Mouse (Mus musculus) ES-E14 (cell line): ENCODE results near the gene Sumf1.

ENCODE experiments used
- CHD2 ChIP-seq: IDR thresholded peaks from 2 replicates; pipeline ENCODE4 v1.6.1; 2014; ENCODE audit warnings: mild to moderate bottlenecking, low read depth, low read length, inconsistent platforms
- HCFC1 ChIP-seq: IDR thresholded peaks from 2 replicates; pipeline ENCODE4 v1.6.1; 2012; ENCODE audit warnings: low read length, inconsistent platforms, borderline replicate concordance; ENCODE audit not compliant: insufficient read depth
- MAFK ChIP-seq: IDR thresholded peaks from 2 replicates; pipeline ENCODE4 v1.6.1; 2014; ENCODE audit warnings: mild to moderate bottlenecking, low read depth, low read length, inconsistent platforms; ENCODE audit not compliant: insufficient read depth
- ZC3H11A ChIP-seq: IDR thresholded peaks from 2 replicates; pipeline ENCODE4 v1.6.1; 2012; ENCODE audit warnings: low read depth, mild to moderate bottlenecking, inconsistent platforms, low read length, borderline replicate concordance
- ZNF384 ChIP-seq: IDR thresholded peaks from 2 replicates; pipeline ENCODE4 v1.6.1; 2012; ENCODE audit warnings: low read depth, low read length, inconsistent platforms

DNA sequence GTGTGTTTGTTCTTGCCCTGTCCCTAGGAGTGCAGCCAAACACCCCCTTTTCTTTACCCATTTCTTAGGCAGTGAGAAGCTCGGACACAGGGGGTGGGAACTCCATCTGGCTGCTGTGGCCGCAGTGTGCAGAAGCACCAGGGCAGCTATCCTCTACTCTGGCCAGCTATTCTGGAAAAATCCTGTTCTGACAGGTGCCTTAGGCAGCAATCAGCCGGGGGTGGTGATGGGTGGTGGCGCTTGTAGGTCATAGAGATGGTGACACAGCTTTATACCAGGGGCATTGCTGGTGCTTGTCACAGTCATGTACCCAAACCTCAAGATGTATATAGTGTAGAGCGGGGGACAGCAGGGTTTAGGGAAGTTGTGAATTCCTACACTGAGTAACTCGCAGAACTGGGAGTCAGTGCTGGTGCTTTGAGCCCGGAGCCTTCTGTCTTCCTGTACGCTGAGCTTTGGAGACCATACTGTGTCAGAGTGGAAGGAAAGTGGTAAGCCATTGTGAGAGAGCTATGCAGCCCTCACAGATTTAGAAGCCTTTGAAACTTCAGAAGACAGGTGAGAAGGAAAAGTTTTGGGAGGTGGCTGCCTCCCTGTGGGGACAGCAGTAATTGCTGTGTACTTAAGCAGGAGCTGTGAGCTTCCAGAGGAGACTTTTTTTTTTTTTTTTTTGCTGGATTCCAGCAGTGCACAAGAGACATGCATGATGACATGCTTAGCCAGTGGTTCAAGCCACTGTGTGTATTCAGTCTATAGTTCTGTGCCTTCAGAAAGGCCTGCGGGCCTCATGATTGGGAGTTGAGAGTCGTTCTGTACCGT lies 46.7 kb upstream of the Sumf1 start:
- TF ChIP-seq MAFK: no peak
- TF ChIP-seq CHD2: no peak
- no peak for TF ChIP-seq HCFC1
- no peak for TF ChIP-seq ZC3H11A
- peak; percentile 93 for TF ChIP-seq ZNF384
